Mouse (Mus musculus) stomach, postnatal 0 days (tissue): ENCODE measurements around the gene Slc9a9. TPM values are rescaled to one million over a fixed set of nuclear protein-coding genes. Genes with fewer than 3 reads are reported as not detected.

Source experiments
- ATAC-seq: fragments of 200-750 bp; cut with Nextera tagmentation; 2 replicates; pipeline ENCODE4 v1.8.0; 2017; ENCODE audit not compliant: low FRiP score, low TSS enrichment
- DNase-seq: peaks from one replicate; pipeline ENCODE4 v3.0.0-alpha.2; 2016; ENCODE audit warnings: low spot score
- H3K27ac ChIP-seq: fragments of 300-500 bp; sonication (generic); replicated peaks from 2 replicates; pipeline ENCODE4 v1.5.1; 2014; ENCODE audit warnings: mild to moderate bottlenecking, control low read depth
- H3K27me3 ChIP-seq: fragments of 300-500 bp; sonication (generic); 2 replicates; pipeline ENCODE4 v1.6.1; 2014; ENCODE audit warnings: low read length; ENCODE audit not compliant: control insufficient read depth, insufficient read depth
- H3K36me3 ChIP-seq: fragments of 300-500 bp; sonication (generic); 2 replicates; pipeline ENCODE4 v1.6.1; 2014; ENCODE audit warnings: low read length, mixed read lengths; ENCODE audit not compliant: control insufficient read depth, insufficient read depth
- H3K4me1 ChIP-seq: fragments of 300-500 bp; sonication (generic); replicated peaks from 2 replicates; pipeline ENCODE4 v1.6.1; 2014; ENCODE audit warnings: antibody characterized with exemption; ENCODE audit not compliant: control insufficient read depth, insufficient read depth
- H3K4me2 ChIP-seq: fragments of 300-500 bp; sonication (generic); replicated peaks from 2 replicates; pipeline ENCODE4 v1.6.1; 2014; ENCODE audit warnings: low read depth, mild to moderate bottlenecking, control low read depth, moderate library complexity
- H3K4me3 ChIP-seq: fragments of 300-500 bp; sonication (generic); 2 replicates; pipeline ENCODE4 v1.5.1; 2014; ENCODE audit warnings: low read depth, low read length, control low read depth
- H3K9ac ChIP-seq: fragments of 300-500 bp; sonication (generic); 2 replicates; pipeline ENCODE4 v1.6.1; 2014; ENCODE audit warnings: mild to moderate bottlenecking, low read length, control low read depth, mixed read lengths
- H3K9me3 ChIP-seq: fragments of 300-500 bp; sonication (generic); 2 replicates; pipeline ENCODE4 v1.6.1; 2016; ENCODE audit warnings: low read length; ENCODE audit not compliant: control insufficient read depth
- CTCF ChIP-seq: IDR thresholded peaks from 2 replicates; pipeline ENCODE4 v1.5.1; 2016; ENCODE audit warnings: antibody characterized with exemption, low read depth, mild to moderate bottlenecking, moderate library complexity
- EP300 ChIP-seq: optimal IDR thresholded peaks from 2 replicates; pipeline ENCODE3; 2016; ENCODE audit warnings: antibody characterized with exemption
- WGBS: fragments of 180-500 bp; shearing (Covaris S2); extraction: QIAGEN DNeasy Blood & Tissue Kit; methylation state at CpG from one replicate; pipeline ENCODE4 v1.1.7; 2014; 5-methylcytosine and 5-hydroxymethylcytosine counted together
- polyA plus RNA-seq: library from polyadenylated mRNA; unstranded; fragments of >200 nt; fragmentation: Nextera tagmentation; extraction: Ambion mirVana; gene quantifications from 2 replicates; pipeline ENCODE4 v1.2.1, GENCODE M21; 2015

The Slc9a9 gene
- polyA plus RNA-seq, 1 experiment from 2014 or later: 3.4 TPM

DNA sequence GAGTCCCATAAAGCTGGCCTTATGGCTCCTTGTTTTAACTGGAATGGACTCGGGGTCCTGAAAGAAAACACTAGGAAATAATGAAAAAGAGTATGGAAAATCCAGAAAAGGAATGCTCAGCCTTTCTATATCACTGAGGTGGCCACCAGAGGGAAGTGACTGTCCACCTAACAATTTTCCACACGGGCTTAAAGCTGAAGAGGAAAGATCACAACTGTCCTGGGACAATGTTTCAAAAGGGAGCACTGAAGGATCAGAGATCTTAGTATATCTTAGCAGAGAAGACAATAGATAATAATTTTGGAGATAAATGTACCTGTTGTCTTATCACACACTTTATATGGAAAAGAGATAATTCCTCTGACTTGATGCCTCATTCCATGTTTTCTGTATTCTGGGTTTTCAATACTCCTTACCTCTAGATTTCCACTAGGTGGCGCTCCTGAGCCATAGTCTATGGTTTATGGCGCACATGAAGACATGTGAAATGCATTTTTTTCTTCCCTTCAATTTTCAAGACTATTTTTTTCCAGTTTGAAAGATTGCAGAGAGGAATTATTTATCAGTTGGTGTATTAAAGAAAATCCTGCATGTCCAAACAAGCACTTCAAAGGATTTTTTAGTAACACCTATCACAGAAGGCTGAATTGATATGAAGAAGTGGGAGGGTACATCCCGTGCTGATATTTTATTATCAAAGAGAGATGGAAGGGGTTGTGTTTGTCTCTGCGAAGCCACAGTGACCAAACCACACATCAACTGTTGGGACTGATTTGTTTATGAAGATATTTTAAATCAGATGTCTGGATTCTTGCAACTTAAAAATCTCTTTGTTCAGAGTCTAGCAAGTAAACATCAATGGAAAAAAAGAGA, 69.1 kb downstream of the Slc9a9 start:
- WGBS: 43% methylated on average over 6 of the region's 6 CpGs
- H3K9ac ChIP-seq: no peak overlapping the region
- H3K4me3 ChIP-seq: no peak overlapping the region
- no peak overlapping the region for H3K4me2 ChIP-seq
- ATAC-seq (no peak), DNase-seq (peak; percentile 55)
- H3K4me1 ChIP-seq: no peaks in the 10 kb centered on the region
- no peaks in the 10 kb centered on the region for H3K9me3 ChIP-seq
- H3K36me3 ChIP-seq: no peaks in the 10 kb centered on the region
- H3K27me3 ChIP-seq: no peaks in the 10 kb centered on the region
- no peak overlapping the region for H3K27ac ChIP-seq
- TF ChIP-seq EP300: no peak
- TF ChIP-seq CTCF: peak; percentile 94

GRCm38 (mm10) chr9:94740841-94741240, 71.1 kb downstream of the Slc9a9 start:
- WGBS: 68% methylated on average over 3 of the region's 3 CpGs
- H3K4me3 ChIP-seq: no peak overlapping the region
- H3K4me2 ChIP-seq: no peak overlapping the region
- H3K9ac ChIP-seq: no peak overlapping the region
- H3K9me3 ChIP-seq: no peaks in the 10 kb centered on the region
- H3K36me3 ChIP-seq: no peaks in the 10 kb centered on the region
- H3K27me3 ChIP-seq: no peaks in the 10 kb centered on the region
- ATAC-seq: no peak
- no peaks in the 10 kb centered on the region for H3K4me1 ChIP-seq
- no peak for DNase-seq
- TF ChIP-seq EP300: no peak
- no peak for TF ChIP-seq CTCF
- H3K27ac ChIP-seq: no peak overlapping the region

DNA sequence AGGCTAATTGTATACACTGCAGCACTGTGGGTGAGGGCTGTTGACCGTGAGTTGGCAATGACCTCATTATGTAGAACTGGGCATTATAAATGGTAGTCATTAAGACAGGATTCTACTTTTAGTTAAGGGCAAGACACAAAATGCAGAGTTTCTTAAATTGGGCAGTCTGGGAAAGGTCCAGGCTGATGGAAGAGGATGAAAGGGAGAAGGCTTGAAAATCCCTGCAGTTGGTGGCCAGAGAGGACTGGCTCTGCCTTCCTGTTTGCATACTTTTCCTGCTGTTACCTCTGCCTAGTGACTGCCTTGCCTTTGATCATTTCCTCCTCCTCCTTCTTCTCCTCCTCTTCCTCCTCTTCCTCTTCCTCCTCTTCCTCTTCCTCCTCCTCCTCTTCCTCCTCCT, 73.6 kb downstream of the Slc9a9 start:
- Histone ChIP-seq H3K9me3 (no peaks in the 10 kb centered on the region), H3K4me2 (no peak overlapping the region), H3K27me3 (no peaks in the 10 kb centered on the region), H3K36me3 (no peaks in the 10 kb centered on the region), H3K4me3 (no peak overlapping the region), H3K9ac (no peak overlapping the region), H3K27ac (no peak overlapping the region), H3K4me1 (no peaks in the 10 kb centered on the region)
- DNase-seq (no peak), ATAC-seq (no peak)
- WGBS: 72% methylated on average over 1 of the region's 1 CpGs
- TF ChIP-seq EP300 (no peak), CTCF (no peak)

DNA sequence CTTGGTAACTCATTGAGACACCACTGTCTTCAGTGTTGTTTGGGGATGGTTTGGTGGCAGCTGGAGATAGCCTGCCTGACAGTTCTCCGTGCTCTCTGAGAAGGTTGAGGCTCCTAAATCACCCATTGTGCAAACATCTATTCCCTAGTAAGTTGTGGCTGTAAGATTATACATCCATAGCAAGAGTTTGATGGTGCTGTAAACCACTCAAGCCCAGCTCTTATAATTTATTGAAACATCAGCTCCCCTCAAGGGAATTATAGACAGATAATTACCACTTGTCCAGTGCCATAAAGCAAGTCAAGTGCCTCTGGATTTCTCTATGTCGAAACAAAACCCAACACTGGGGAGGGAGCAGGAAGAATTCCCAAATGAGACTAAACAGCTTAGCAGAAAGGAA, 78.8 kb downstream of the Slc9a9 start:
- no peak for TF ChIP-seq CTCF
- TF ChIP-seq EP300: no peak
- H3K36me3 ChIP-seq: no peaks in the 10 kb centered on the region
- H3K27ac ChIP-seq: no peak overlapping the region
- H3K9me3 ChIP-seq: no peaks in the 10 kb centered on the region
- H3K4me1 ChIP-seq: no peaks in the 10 kb centered on the region
- no peak for DNase-seq
- WGBS: 71% methylated on average over 2 of the region's 2 CpGs
- H3K4me2 ChIP-seq: no peak overlapping the region
- H3K9ac ChIP-seq: no peak overlapping the region
- H3K27me3 ChIP-seq: no peaks in the 10 kb centered on the region
- no peak overlapping the region for H3K4me3 ChIP-seq
- no peak for ATAC-seq

- no peak overlapping the region for H3K9ac ChIP-seq
- 78% methylated on average over 8 of the region's 8 CpGs for WGBS
Measured at GRCm38 (mm10) chr9:94750187-94750586, 80.5 kb downstream of the Slc9a9 start.

GRCm38 (mm10) chr9:94750935-94751637, 81.4 kb downstream of the Slc9a9 start:
- no peak overlapping the region for H3K27ac ChIP-seq
- no peak overlapping the region for H3K9ac ChIP-seq
- ATAC-seq: no peak
- no peak overlapping the region for H3K4me2 ChIP-seq
- TF ChIP-seq CTCF (no peak), EP300 (no peak)
- H3K9me3 ChIP-seq: no peaks in the 10 kb centered on the region
- no peaks in the 10 kb centered on the region for H3K4me1 ChIP-seq
- 81% methylated on average over 19 of the region's 19 CpGs for WGBS
- H3K27me3 ChIP-seq: no peaks in the 10 kb centered on the region
- H3K4me3 ChIP-seq: no peak overlapping the region
- H3K36me3 ChIP-seq: no peaks in the 10 kb centered on the region
- no peak for DNase-seq

More at GRCm38 (mm10) chr9:94750187-94750586, 80.5 kb downstream of the Slc9a9 start:
- H3K4me2 ChIP-seq: no peak overlapping the region
- no peak overlapping the region for H3K4me3 ChIP-seq
- no peaks in the 10 kb centered on the region for H3K4me1 ChIP-seq
- no peaks in the 10 kb centered on the region for H3K9me3 ChIP-seq
- DNase-seq: no peak
- ATAC-seq: no peak
- no peak for TF ChIP-seq CTCF
- TF ChIP-seq EP300: no peak
- H3K27ac ChIP-seq: no peak overlapping the region
- no peaks in the 10 kb centered on the region for H3K27me3 ChIP-seq
- H3K36me3 ChIP-seq: no peaks in the 10 kb centered on the region
